Mouse (Mus musculus) small intestine, adult 2 months (tissue): ENCODE results near the gene Rbm4.

Experiments used
- CTCF ChIP-seq: fragments of 200-500 bp; IDR thresholded peaks from 2 replicates; pipeline ENCODE4 v1.5.1; 2012; ENCODE audit warnings: low read depth, mild to moderate bottlenecking, control low read depth, inconsistent platforms, low read length, moderate library complexity, mixed read lengths; ENCODE audit not compliant: insufficient replicate concordance, insufficient read length; ENCODE audit errors: extremely low read depth
- POLR2A ChIP-seq: fragments of 200-500 bp; IDR thresholded peaks from 2 replicates; pipeline ENCODE4 v1.6.1; 2012; ENCODE audit warnings: low read depth, mild to moderate bottlenecking, control low read depth, inconsistent platforms, low read length, moderate library complexity

- TF ChIP-seq CTCF (no peak), POLR2A (no peak)
Observed at GRCm38 (mm10) chr19:4762876-4763275, 30.8 kb downstream of the Rbm4 start.
